Mouse (Mus musculus) brain, embryonic 14.5 days (tissue): ENCODE measurements around the gene Tmed4.

Source experiments
- CTCF ChIP-seq: fragments of 200-500 bp; IDR thresholded peaks from 2 replicates; pipeline ENCODE4 v1.5.1; 2012; ENCODE audit warnings: inconsistent platforms, mild to moderate bottlenecking, moderate library complexity, borderline replicate concordance; ENCODE audit not compliant: insufficient read depth, insufficient read length; ENCODE audit errors: extremely low read depth
- POLR2A ChIP-seq: fragments of 200-500 bp; IDR thresholded peaks from 2 replicates; pipeline ENCODE4 v1.6.1; 2012; ENCODE audit warnings: mild to moderate bottlenecking, inconsistent platforms, borderline replicate concordance; ENCODE audit not compliant: poor library complexity, insufficient read depth, insufficient read length, severe bottlenecking; ENCODE audit errors: extremely low read depth

GRCm38 (mm10) chr11:6290138-6290537 lies 15.5 kb upstream of the Tmed4 start:
- TF ChIP-seq CTCF (no peak), POLR2A (no peak)
